Mouse (Mus musculus) MEL (cell line): Measurements from ENCODE around the gene Ephb2. TPM values are rescaled to one million over a fixed set of nuclear protein-coding genes. Genes with fewer than 3 reads are reported as not detected.

ENCODE experiments used
- DNase-seq: peaks from one replicate; pipeline ENCODE4 v3.0.0; 2011; ENCODE audit warnings: low read depth, low spot score
- H3K27ac ChIP-seq: 2 replicates; pipeline ENCODE4 v1.5.1; 2012; ENCODE audit warnings: low read depth, mild to moderate bottlenecking, control low read depth, low read length, moderate library complexity; ENCODE audit not compliant: control insufficient read depth
- H3K27me3 ChIP-seq, 2 experiments: fragments of 150-350 bp in 1 of 2; sonication (generic) in 1 of 2; 2 replicates each; pipeline ENCODE4 v1.6.1; 2012; ENCODE audit warnings: low read length in 2 of 2, mild to moderate bottlenecking in 2 of 2, improper control_type of control experiment in 1 of 2, moderate library complexity in 1 of 2; ENCODE audit not compliant: insufficient read depth in 2 of 2, control insufficient read depth in 1 of 2
- H3K36me3 ChIP-seq, 2 experiments: 2 replicates each; pipeline ENCODE4 v1.6.1; 2012 to 2014; ENCODE audit warnings: low read length in 2 of 2, improper control_type of control experiment in 1 of 2, inconsistent platforms in 1 of 2, mild to moderate bottlenecking in 1 of 2; ENCODE audit not compliant: insufficient read depth in 2 of 2, control insufficient read depth in 1 of 2
- H3K4me1 ChIP-seq, 2 experiments: fragments of 150-350 bp in 1 of 2; sonication (generic) in 1 of 2; 2 replicates each; pipeline ENCODE4 v1.6.1; 2012; ENCODE audit warnings: low read length in 2 of 2, improper control_type of control experiment in 1 of 2, mild to moderate bottlenecking in 1 of 2; ENCODE audit not compliant: insufficient read depth in 2 of 2, control insufficient read depth in 1 of 2
- H3K4me3 ChIP-seq, 2 experiments: fragments of 150-350 bp in 1 of 2; sonication (generic) in 1 of 2; 2 replicates each; pipeline ENCODE4 v1.5.1; 2012; ENCODE audit warnings: low read depth in 2 of 2, low read length in 2 of 2, mild to moderate bottlenecking in 2 of 2, moderate library complexity in 2 of 2, control low read depth in 1 of 2, improper control_type of control experiment in 1 of 2; ENCODE audit not compliant: control insufficient read depth in 1 of 2, insufficient read depth in 1 of 2
- H3K79me2 ChIP-seq: 2 replicates; pipeline ENCODE4 v1.6.1; 2012; ENCODE audit warnings: mild to moderate bottlenecking, low read length, moderate library complexity; ENCODE audit not compliant: control insufficient read depth, poor library complexity, insufficient read depth
- H3K9ac ChIP-seq: 2 replicates; pipeline ENCODE4 v1.6.1; 2012; ENCODE audit warnings: low read depth, mild to moderate bottlenecking, control low read depth, low read length, moderate library complexity; ENCODE audit not compliant: control insufficient read depth, poor library complexity, severe bottlenecking
- H3K9me3 ChIP-seq: fragments of 150-350 bp; sonication (generic); replicated peaks from 2 replicates; pipeline ENCODE4 v1.6.1; 2012; ENCODE audit warnings: mild to moderate bottlenecking, low read length, improper control_type of control experiment, moderate library complexity; ENCODE audit not compliant: insufficient read depth
- BHLHE40 ChIP-seq: IDR thresholded peaks from 2 replicates; pipeline ENCODE4 v1.6.1; 2012; ENCODE audit warnings: low read depth, mild to moderate bottlenecking, inconsistent platforms, low read length, improper control_type of control experiment, borderline replicate concordance
- CHD2 ChIP-seq: IDR thresholded peaks from 2 replicates; pipeline ENCODE4 v1.6.1; 2011; ENCODE audit warnings: low read length, improper control_type of control experiment
- CTCF ChIP-seq, 3 experiments: IDR thresholded peaks in 2 of 3; conservative IDR thresholded peaks in 1 of 3; 2 replicates each; pipeline ENCODE4 v1.5.1; 2011 to 2012; ENCODE audit warnings: low read length in 3 of 3, low read depth in 2 of 3, mild to moderate bottlenecking in 2 of 3, improper control_type of control experiment in 1 of 3, inconsistent platforms in 1 of 3, mixed read lengths in 1 of 3, moderate library complexity in 1 of 3; ENCODE audit not compliant: control insufficient read depth in 1 of 3, insufficient read depth in 1 of 3, poor library complexity in 1 of 3, severe bottlenecking in 1 of 3
- ELF1 ChIP-seq: IDR thresholded peaks from 2 replicates; pipeline ENCODE4 v1.6.1; 2014; ENCODE audit warnings: low read depth, mild to moderate bottlenecking, inconsistent platforms, low read length, improper control_type of control experiment, moderate library complexity
- JUND ChIP-seq: IDR thresholded peaks from 2 replicates; pipeline ENCODE4 v1.6.1; 2011; ENCODE audit warnings: low read depth, mild to moderate bottlenecking, improper control_type of control experiment, low read length
- MAFK ChIP-seq: IDR thresholded peaks from 2 replicates; pipeline ENCODE4 v1.6.1; 2011; ENCODE audit warnings: low read depth, mild to moderate bottlenecking, low read length, improper control_type of control experiment, borderline replicate concordance
- MAX ChIP-seq: IDR thresholded peaks from 2 replicates; pipeline ENCODE4 v1.6.1; 2011; ENCODE audit warnings: low read length, improper control_type of control experiment
- MAZ ChIP-seq: IDR thresholded peaks from 2 replicates; pipeline ENCODE4 v1.6.1; 2012; ENCODE audit warnings: low read depth, mild to moderate bottlenecking, inconsistent platforms, low read length, improper control_type of control experiment
- MEF2A ChIP-seq: IDR thresholded peaks from 2 replicates; pipeline ENCODE4 v1.6.1; 2014; ENCODE audit warnings: low read depth, mild to moderate bottlenecking, inconsistent platforms, low read length, improper control_type of control experiment; ENCODE audit not compliant: poor library complexity, insufficient replicate concordance, severe bottlenecking; ENCODE audit errors: extremely low read depth
- MXI1 ChIP-seq: IDR thresholded peaks from 2 replicates; pipeline ENCODE4 v1.6.1; 2011; ENCODE audit warnings: mild to moderate bottlenecking, low read depth, low read length, improper control_type of control experiment
- MYB ChIP-seq: IDR thresholded peaks from 2 replicates; pipeline ENCODE4 v1.6.1; 2011; ENCODE audit warnings: mild to moderate bottlenecking, low read depth, low read length, improper control_type of control experiment
- MYC ChIP-seq: IDR thresholded peaks from 2 replicates; pipeline ENCODE4 v1.6.1; 2011; ENCODE audit warnings: low read depth, mild to moderate bottlenecking, low read length, improper control_type of control experiment, moderate library complexity
- NELFE ChIP-seq: IDR thresholded peaks from 2 replicates; pipeline ENCODE4 v1.6.1; 2011; ENCODE audit warnings: low read depth, low read length, improper control_type of control experiment
- POLR2A ChIP-seq, 2 experiments: IDR thresholded peaks; 2 replicates each; pipeline ENCODE4 v1.6.1; 2011 to 2012; ENCODE audit warnings: low read length in 2 of 2, mild to moderate bottlenecking in 2 of 2, control low read depth in 1 of 2, improper control_type of control experiment in 1 of 2, low read depth in 1 of 2, moderate library complexity in 1 of 2; ENCODE audit not compliant: control insufficient read depth in 1 of 2, insufficient read depth in 1 of 2, poor library complexity in 1 of 2
- POLR2AphosphoS5 ChIP-seq: IDR thresholded peaks from 2 replicates; pipeline ENCODE4 v1.6.1; 2012; ENCODE audit warnings: low read depth, borderline replicate concordance, mild to moderate bottlenecking, inconsistent platforms, low read length, moderate library complexity, mixed read lengths
- RAD21 ChIP-seq: IDR thresholded peaks from 2 replicates; pipeline ENCODE4 v1.6.1; 2011; ENCODE audit warnings: mild to moderate bottlenecking, low read depth, low read length, improper control_type of control experiment
- RCOR1 ChIP-seq: IDR thresholded peaks from 2 replicates; pipeline ENCODE4 v1.6.1; 2012; ENCODE audit warnings: low read depth, mild to moderate bottlenecking, inconsistent platforms, low read length, improper control_type of control experiment
- SMC3 ChIP-seq: IDR thresholded peaks from 2 replicates; pipeline ENCODE4 v1.6.1; 2011; ENCODE audit warnings: low read depth, low read length, improper control_type of control experiment
- TCF12 ChIP-seq: IDR thresholded peaks from 2 replicates; pipeline ENCODE4 v1.6.1; 2014; ENCODE audit warnings: low read depth, mild to moderate bottlenecking, inconsistent platforms, low read length, improper control_type of control experiment, moderate library complexity
- UBTF ChIP-seq: IDR thresholded peaks from 2 replicates; pipeline ENCODE4 v1.6.1; 2012; ENCODE audit warnings: low read depth, mild to moderate bottlenecking, inconsistent platforms, low read length, improper control_type of control experiment, moderate library complexity, borderline replicate concordance; ENCODE audit not compliant: insufficient read depth
- USF2 ChIP-seq, 2 experiments: IDR thresholded peaks; 2 replicates each; pipeline ENCODE4 v1.6.1; 2011 to 2012; ENCODE audit warnings: improper control_type of control experiment in 2 of 2, low read length in 2 of 2, borderline replicate concordance in 1 of 2, inconsistent platforms in 1 of 2, low read depth in 1 of 2, mild to moderate bottlenecking in 1 of 2; ENCODE audit not compliant: insufficient read depth in 1 of 2
- ZC3H11A ChIP-seq: IDR thresholded peaks from 2 replicates; pipeline ENCODE4 v1.6.1; 2012; ENCODE audit warnings: low read depth, mild to moderate bottlenecking, inconsistent platforms, low read length, improper control_type of control experiment
- polyA plus RNA-seq, 2 experiments: library from polyadenylated mRNA; stranded (reverse) in 1 of 2; unstranded in 1 of 2; fragments of >175 nt in 1 of 2; fragments of >200 nt in 1 of 2; gene quantifications; 2 replicates each; pipeline versions ENCODE4 v1.2.1 to v1.2.4; 2012; ENCODE audit warnings: low replicate concordance in 2 of 2, low read depth in 1 of 2; ENCODE audit not compliant: insufficient read length in 2 of 2, insufficient read depth in 1 of 2, missing spikeins in 1 of 2
- total RNA-seq: library from RNA; depleted of rRNA; stranded (reverse); fragments of 300-350 nt; gene quantifications from 2 replicates; pipeline ENCODE4 v1.2.3, GENCODE M21; 2012

The Ephb2 gene
- total and polyA plus RNA-seq, 3 experiments: 1.9 to 4.1 TPM; not detected in 1

DNA sequence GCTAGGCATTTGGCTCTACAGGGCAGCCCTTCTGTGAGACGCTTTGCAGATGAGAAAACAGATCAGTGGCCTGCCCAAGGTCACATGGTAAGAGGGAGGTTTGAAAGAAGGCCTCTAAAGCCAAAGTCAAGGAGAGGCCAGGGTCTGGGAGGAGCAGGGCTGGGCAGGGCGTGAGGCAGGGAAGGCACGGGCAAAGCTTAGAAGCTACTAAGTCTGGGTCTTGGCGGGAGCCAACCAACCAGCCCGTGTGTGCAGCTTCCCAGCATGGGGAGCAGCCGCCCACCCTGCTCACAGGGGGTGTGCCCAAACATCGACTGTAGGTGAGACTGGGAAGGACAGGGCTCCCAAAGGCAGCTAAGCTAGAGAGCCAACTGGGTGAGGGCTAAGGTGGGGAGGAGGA, 70.7 kb downstream of the Ephb2 start:
- Histone ChIP-seq H3K79me2 (no peaks in the 10 kb centered on the region), H3K4me3 (no peak overlapping the region), H3K9ac (no peak overlapping the region), H3K9me3 (no peaks in the 10 kb centered on the region), H3K4me1 (no peaks in the 10 kb centered on the region), H3K27ac (no peak overlapping the region), H3K36me3 (no peaks in the 10 kb centered on the region), H3K27me3 (no peaks in the 10 kb centered on the region)
- TF ChIP-seq USF2 (IDR thresholded peaks at IDR 0.05; ENCODE audit: borderline replicate concordance in 1 of 2, insufficient read depth in 1 of 2, low read depth in 1 of 2, low read length in 2 of 2) (no peak), CHD2 (no peak), ZC3H11A (no peak), POLR2AphosphoS5 (no peak), TCF12 (no peak), SMC3 (no peak), NELFE (no peak)
- DNase-seq: no peak

DNA sequence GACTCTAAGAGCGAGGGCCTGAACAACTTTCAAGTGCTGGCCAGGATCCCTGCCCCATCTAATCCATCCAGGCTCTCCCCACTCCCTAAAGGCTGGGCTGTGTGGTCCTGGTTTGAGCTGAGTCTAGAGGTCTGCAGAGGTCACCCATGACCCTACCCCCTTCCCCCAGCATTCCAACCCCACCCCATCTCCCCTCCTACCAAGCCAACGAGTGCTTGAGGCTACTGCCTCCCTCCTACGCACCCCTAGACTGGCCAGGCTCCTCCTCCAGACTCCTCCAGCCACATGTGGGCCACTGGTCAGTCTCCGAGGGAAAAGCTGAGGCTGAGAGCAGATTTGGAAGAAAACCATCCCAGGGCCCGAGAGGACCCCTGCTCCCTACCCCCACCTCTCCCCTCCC, 72.4 kb downstream of the Ephb2 start:
- Histone ChIP-seq H3K9me3 (no peaks in the 10 kb centered on the region), H3K4me3 (no peak overlapping the region), H3K79me2 (no peaks in the 10 kb centered on the region)
- TF ChIP-seq MYB: no peak
- no peak for TF ChIP-seq MEF2A
- TF ChIP-seq MAZ: no peak
- TF ChIP-seq ZC3H11A: no peak
- no peak for TF ChIP-seq POLR2A (IDR thresholded peaks at IDR 0.05; ENCODE audit: control insufficient read depth in 1 of 2, insufficient read depth in 1 of 2, low read depth in 1 of 2, low read length in 2 of 2, poor library complexity in 1 of 2)
- TF ChIP-seq ELF1: no peak
- no peak for TF ChIP-seq CTCF (IDR thresholded peaks at IDR 0.05 in 2 of 3, conservative IDR thresholded peaks at IDR 0.05 in 1 of 3; ENCODE audit: control insufficient read depth in 1 of 3, insufficient read depth in 1 of 3, low read depth in 2 of 3, low read length in 3 of 3, poor library complexity in 1 of 3, severe bottlenecking in 1 of 3)
- no peak for TF ChIP-seq MXI1
- TF ChIP-seq BHLHE40: no peak
- TF ChIP-seq JUND: no peak
- TF ChIP-seq MYC: no peak
- no peak for TF ChIP-seq MAFK
- no peak for TF ChIP-seq TCF12
- TF ChIP-seq RAD21: no peak
- no peak for TF ChIP-seq RCOR1
- no peak for TF ChIP-seq UBTF
- no peak for TF ChIP-seq CHD2
- TF ChIP-seq SMC3: no peak
- TF ChIP-seq NELFE: no peak
- no peak for TF ChIP-seq MAX
- TF ChIP-seq, all 39 proteins: peak for 0
- Histone ChIP-seq H3K27ac (no peak overlapping the region), H3K36me3 (no peaks in the 10 kb centered on the region), H3K27me3 (no peaks in the 10 kb centered on the region), H3K9ac (no peak overlapping the region), H3K4me1 (no peaks in the 10 kb centered on the region)
- DNase-seq: no peak
